Mouse (Mus musculus) embryonic facial prominence, embryonic 13.5 days (tissue): ENCODE results near the gene Esrrg. TPM values are rescaled to one million over a fixed set of nuclear protein-coding genes. Genes with fewer than 3 reads are reported as not detected.

Experiments
- ATAC-seq: fragments of 200-750 bp; cut with Nextera tagmentation; 2 replicates; pipeline ENCODE4 v1.8.0; 2017; ENCODE audit warnings: low read depth; ENCODE audit not compliant: insufficient number of reproducible peaks, insufficient read depth, low FRiP score, low TSS enrichment
- H3K27ac ChIP-seq: fragments of 300-500 bp; sonication (generic); 2 replicates; pipeline ENCODE4 v1.5.1; 2015; ENCODE audit warnings: moderate library complexity, mild to moderate bottlenecking, inconsistent platforms
- H3K27me3 ChIP-seq: fragments of 300-500 bp; sonication (generic); 2 replicates; pipeline ENCODE4 v1.6.1; 2015; ENCODE audit warnings: mild to moderate bottlenecking, inconsistent platforms
- H3K36me3 ChIP-seq: fragments of 300-500 bp; sonication (generic); 2 replicates; pipeline ENCODE4 v1.6.1; 2015; ENCODE audit warnings: mild to moderate bottlenecking, inconsistent platforms
- H3K4me1 ChIP-seq: fragments of 300-500 bp; sonication (generic); 2 replicates; pipeline ENCODE4 v1.6.1; 2015; ENCODE audit warnings: inconsistent platforms
- H3K4me2 ChIP-seq: fragments of 300-500 bp; sonication (generic); 2 replicates; pipeline ENCODE4 v1.6.1; 2015; ENCODE audit warnings: moderate library complexity, mild to moderate bottlenecking, inconsistent platforms
- H3K4me3 ChIP-seq: fragments of 300-500 bp; sonication (generic); 2 replicates; pipeline ENCODE4 v1.5.1; 2015; ENCODE audit warnings: mild to moderate bottlenecking, inconsistent platforms
- H3K9ac ChIP-seq: fragments of 300-500 bp; sonication (generic); 2 replicates; pipeline ENCODE4 v1.6.1; 2015; ENCODE audit warnings: mild to moderate bottlenecking, inconsistent platforms
- H3K9me3 ChIP-seq: fragments of 300-500 bp; sonication (generic); 2 replicates; pipeline ENCODE4 v1.6.1; 2016; ENCODE audit warnings: inconsistent platforms
- WGBS: fragments of 180-500 bp; shearing (Covaris S2); methylation state at CpG from one replicate; pipeline ENCODE4 v1.1.7; 2015; ENCODE audit warnings: mixed read lengths; 5-methylcytosine and 5-hydroxymethylcytosine counted together
- polyA plus RNA-seq: library from polyadenylated mRNA; unstranded; fragments of >200 nt; fragmentation: Nextera tagmentation; extraction: Ambion mirVana; gene quantifications from 2 replicates; pipeline ENCODE4 v1.2.1, GENCODE M21; 2015

The Esrrg gene
- polyA plus RNA-seq, 1 experiment from 2014 or later = 1.00 TPM

DNA sequence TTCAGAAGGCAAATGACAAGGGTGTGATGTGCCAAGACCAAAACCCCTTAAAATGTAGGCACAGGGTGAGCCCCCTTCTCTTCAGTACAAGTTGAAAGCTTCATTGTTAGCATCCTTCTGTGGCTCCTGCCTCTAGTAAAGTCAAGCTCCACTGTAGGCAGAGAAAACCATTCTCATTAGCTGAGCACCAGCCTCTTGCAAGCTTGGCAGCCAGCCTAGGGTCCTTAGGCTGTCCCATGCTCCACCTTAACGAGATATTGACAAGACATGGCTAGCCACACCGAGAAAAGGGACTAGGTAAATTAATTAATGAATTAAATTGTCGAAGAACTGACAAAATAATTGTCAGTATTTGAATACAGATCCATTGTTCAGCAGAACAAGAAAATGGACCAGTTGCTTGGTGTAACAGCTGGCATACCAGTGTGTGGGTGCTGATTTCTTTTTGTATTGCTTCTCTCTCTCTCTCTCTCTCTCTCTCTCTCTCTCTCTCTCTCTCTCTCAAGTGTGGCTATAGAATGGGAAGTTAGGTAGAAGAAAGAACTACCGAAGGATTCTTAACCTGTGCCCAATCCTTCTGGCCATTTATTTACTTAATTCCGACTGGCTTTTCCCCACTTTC, 311.7 kb downstream of the Esrrg start:
- H3K27ac ChIP-seq = no peak overlapping the region
- ATAC-seq = no peak
- H3K9ac ChIP-seq = no peak overlapping the region
- whole genome bisulfite sequencing = 76% methylated on average over 5 of the region's 5 CpGs
- no peaks in the 10 kb centered on the region for H3K4me1 ChIP-seq
- no peak overlapping the region for H3K4me3 ChIP-seq
- no peaks in the 10 kb centered on the region for H3K36me3 ChIP-seq
- no peaks in the 10 kb centered on the region for H3K9me3 ChIP-seq
- no peaks in the 10 kb centered on the region for H3K27me3 ChIP-seq
- no peak overlapping the region for H3K4me2 ChIP-seq

DNA sequence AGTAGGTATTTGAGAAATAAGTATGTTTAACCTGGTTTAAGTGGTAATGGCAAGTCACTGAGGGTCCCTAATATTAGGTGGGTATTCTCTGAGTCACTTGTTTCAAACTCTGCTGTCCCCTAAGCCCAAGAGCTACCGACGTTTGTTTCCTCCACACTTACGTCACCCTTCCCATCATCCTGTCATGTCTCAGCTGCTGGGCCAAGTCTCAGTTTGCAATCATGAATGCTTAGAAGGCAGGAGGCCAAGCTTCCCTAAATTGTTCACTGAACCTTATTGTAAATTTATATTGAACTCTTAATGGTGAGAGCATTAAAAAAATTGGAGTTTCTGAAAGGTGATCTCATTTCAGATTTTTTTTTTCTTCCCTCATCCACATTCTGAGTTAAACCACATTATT, 322.6 kb downstream of the Esrrg start:
- 64% methylated on average over 3 of the region's 3 CpGs for WGBS
- Histone ChIP-seq H3K9ac (no peak overlapping the region), H3K36me3 (no peaks in the 10 kb centered on the region), H3K4me3 (no peak overlapping the region), H3K4me2 (no peak overlapping the region), H3K9me3 (no peaks in the 10 kb centered on the region), H3K4me1 (no peaks in the 10 kb centered on the region), H3K27ac (no peak overlapping the region), H3K27me3 (no peaks in the 10 kb centered on the region)
- no peak for ATAC-seq

DNA sequence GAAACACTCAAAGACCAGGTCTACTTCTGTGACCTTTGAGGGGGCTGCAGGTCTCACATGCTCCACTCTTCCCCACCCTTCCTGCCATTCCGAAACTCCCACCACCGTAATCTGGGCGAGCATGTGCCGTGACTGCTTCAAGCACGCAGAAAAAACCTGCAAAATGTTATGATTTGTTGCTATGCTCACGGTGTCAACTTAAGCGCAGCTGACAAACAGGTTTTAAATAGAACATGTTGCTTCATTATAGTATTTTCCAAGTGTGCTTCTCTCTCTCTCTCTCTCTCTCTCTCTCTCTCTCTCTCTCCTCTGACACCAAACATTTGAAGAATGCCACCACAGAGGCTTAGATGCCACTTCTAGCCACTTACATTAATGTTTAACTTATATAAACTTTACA, 330.1 kb downstream of the Esrrg start:
- 60% methylated on average over 7 of the region's 7 CpGs for WGBS

DNA sequence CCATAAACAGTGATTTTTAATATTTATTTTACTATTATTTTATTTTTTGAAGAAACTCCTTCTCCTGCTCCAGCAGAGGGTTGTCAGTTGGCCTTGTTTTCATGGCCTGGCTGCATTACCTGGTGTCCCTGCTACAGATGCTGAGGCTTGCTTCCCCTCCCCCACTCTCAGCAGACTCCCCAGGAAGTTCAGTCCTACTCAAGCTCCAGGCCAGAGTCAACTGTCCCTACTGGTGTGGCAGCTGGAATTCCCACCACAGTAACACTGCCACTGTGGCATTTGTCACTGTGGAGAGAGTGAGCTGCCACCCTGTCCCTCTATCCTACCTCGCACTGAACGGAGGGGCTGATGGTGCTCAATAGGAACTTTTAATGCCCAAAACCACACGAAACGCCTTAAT, 330.5 kb downstream of the Esrrg start:
- no peak overlapping the region for H3K4me2 ChIP-seq
- ATAC-seq = no peak
- no peak overlapping the region for H3K27ac ChIP-seq
- WGBS = 32% methylated on average over 4 of the region's 4 CpGs
- H3K4me3 ChIP-seq = no peak overlapping the region
- H3K9me3 ChIP-seq = no peaks in the 10 kb centered on the region
- H3K36me3 ChIP-seq = no peaks in the 10 kb centered on the region
- H3K4me1 ChIP-seq = no peaks in the 10 kb centered on the region; the same call in 1 of the 2 replicates
- no peak overlapping the region for H3K9ac ChIP-seq
- H3K27me3 ChIP-seq = no peaks in the 10 kb centered on the region

More for the DNA sequence above, 330.1 kb downstream of the Esrrg start:
- H3K27ac ChIP-seq = no peak overlapping the region
- H3K4me2 ChIP-seq = no peak overlapping the region
- no peaks in the 10 kb centered on the region for H3K36me3 ChIP-seq
- H3K27me3 ChIP-seq = no peaks in the 10 kb centered on the region
- H3K4me3 ChIP-seq = no peak overlapping the region
- no peaks in the 10 kb centered on the region for H3K9me3 ChIP-seq
- H3K4me1 ChIP-seq = no peaks in the 10 kb centered on the region; the same call in 1 of the 2 replicates
- ATAC-seq = no peak
- H3K9ac ChIP-seq = no peak overlapping the region

DNA sequence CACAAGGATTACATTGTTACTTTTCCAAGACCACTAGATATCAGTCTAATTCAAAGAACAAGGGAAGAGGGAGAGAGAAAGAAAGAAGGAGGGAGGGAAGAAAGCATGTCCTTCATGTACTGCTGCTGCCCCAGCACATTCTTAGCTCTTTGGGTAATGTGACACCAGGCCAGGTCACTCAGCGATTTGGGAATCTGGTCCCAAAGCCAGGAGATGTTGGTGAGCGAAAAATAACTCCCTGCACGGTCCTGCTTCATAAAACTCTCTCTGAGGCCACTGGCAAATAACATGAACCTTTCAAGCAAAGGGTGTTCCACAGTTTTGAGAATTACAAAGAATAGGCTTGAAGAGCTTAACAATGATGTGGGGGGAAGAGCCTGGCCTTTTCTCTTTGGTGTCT, 342.9 kb downstream of the Esrrg start:
- Histone ChIP-seq H3K9me3 (no peaks in the 10 kb centered on the region), H3K27me3 (no peaks in the 10 kb centered on the region), H3K4me1 (no peaks in the 10 kb centered on the region), H3K4me3 (no peak overlapping the region), H3K36me3 (no peaks in the 10 kb centered on the region), H3K27ac (no peak overlapping the region), H3K4me2 (no peak overlapping the region), H3K9ac (no peak overlapping the region)
- no peak for ATAC-seq
- 49% methylated on average over 3 of the region's 3 CpGs for WGBS

DNA sequence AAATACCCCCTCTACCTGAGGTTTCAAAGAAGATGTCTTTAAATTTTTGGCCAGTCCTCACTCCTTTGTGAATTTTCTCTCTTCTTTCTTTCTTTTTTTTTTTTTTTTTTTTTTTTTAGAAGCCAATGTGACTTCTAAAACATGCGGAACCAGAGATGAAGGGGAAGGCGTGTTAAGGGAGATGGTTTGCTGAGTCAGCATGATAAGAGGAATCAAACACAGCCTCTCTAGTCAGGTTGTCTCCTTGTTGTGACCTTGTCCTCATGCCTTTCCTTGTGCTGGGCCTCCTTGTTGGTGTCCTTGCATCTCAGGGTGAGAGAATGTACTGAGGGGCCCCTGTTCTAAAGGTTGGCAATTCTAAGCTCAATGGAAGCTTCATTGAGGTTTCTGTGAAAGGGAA, 348.1 kb downstream of the Esrrg start:
- Histone ChIP-seq H3K9me3 (no peaks in the 10 kb centered on the region), H3K4me2 (no peak overlapping the region), H3K36me3 (no peaks in the 10 kb centered on the region), H3K9ac (no peak overlapping the region), H3K4me1 (no peaks in the 10 kb centered on the region), H3K27ac (no peak overlapping the region), H3K4me3 (no peak overlapping the region), H3K27me3 (no peaks in the 10 kb centered on the region)
- 87% methylated on average over 2 of the region's 2 CpGs for WGBS
- ATAC-seq = no peak

DNA sequence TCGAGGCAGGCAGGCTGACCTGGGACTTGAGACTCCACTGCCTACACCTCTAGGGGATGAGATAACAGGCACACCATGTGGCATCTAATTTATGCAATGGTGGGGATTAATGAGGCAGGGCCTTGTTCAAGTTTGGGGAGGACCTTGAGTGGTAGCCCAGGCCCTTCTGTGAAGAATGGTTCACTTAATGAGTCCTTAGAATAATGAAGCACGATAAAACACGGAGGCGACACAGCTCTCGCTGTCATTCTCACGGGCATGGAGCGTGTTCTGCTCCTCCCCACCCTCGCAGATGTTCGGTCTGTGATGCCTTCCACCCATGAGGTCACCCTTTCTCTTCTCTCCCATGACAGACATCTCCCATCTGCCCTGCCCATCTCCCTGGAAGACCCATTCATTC, 350.6 kb downstream of the Esrrg start:
- WGBS = 88% methylated on average over 9 of the region's 9 CpGs
- H3K4me3 ChIP-seq = no peak overlapping the region
- no peaks in the 10 kb centered on the region for H3K36me3 ChIP-seq
- H3K9me3 ChIP-seq = no peaks in the 10 kb centered on the region
- no peak overlapping the region for H3K27ac ChIP-seq
- no peaks in the 10 kb centered on the region for H3K27me3 ChIP-seq
- ATAC-seq = no peak
- no peak overlapping the region for H3K9ac ChIP-seq
- H3K4me1 ChIP-seq = no peaks in the 10 kb centered on the region
- no peak overlapping the region for H3K4me2 ChIP-seq

DNA sequence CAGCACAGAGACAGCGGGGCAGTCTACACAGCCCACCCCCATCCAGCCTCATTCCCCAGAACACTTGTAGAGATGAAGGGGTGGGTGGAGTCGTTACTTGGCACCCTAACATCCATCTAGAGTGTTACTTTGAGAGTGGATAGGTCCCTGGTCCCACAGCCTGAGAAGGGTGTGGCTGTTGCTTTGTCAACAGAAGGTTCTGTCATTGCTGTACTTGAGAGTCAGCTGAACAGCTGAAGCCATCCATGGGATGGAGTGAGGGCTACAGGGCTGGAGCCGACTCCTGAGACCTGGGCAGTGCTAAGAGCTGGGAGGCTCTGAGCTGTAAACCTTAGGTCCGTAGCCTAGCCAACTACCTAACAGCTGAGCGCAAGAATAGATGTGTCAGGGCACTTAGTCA, 352.9 kb downstream of the Esrrg start:
- Histone ChIP-seq H3K9ac (no peak overlapping the region), H3K9me3 (no peaks in the 10 kb centered on the region), H3K4me2 (no peak overlapping the region), H3K27me3 (no peaks in the 10 kb centered on the region), H3K4me1 (no peaks in the 10 kb centered on the region), H3K27ac (no peak overlapping the region), H3K36me3 (no peaks in the 10 kb centered on the region), H3K4me3 (no peak overlapping the region)
- no peak for ATAC-seq
- WGBS = 90% methylated on average over 5 of the region's 5 CpGs

DNA sequence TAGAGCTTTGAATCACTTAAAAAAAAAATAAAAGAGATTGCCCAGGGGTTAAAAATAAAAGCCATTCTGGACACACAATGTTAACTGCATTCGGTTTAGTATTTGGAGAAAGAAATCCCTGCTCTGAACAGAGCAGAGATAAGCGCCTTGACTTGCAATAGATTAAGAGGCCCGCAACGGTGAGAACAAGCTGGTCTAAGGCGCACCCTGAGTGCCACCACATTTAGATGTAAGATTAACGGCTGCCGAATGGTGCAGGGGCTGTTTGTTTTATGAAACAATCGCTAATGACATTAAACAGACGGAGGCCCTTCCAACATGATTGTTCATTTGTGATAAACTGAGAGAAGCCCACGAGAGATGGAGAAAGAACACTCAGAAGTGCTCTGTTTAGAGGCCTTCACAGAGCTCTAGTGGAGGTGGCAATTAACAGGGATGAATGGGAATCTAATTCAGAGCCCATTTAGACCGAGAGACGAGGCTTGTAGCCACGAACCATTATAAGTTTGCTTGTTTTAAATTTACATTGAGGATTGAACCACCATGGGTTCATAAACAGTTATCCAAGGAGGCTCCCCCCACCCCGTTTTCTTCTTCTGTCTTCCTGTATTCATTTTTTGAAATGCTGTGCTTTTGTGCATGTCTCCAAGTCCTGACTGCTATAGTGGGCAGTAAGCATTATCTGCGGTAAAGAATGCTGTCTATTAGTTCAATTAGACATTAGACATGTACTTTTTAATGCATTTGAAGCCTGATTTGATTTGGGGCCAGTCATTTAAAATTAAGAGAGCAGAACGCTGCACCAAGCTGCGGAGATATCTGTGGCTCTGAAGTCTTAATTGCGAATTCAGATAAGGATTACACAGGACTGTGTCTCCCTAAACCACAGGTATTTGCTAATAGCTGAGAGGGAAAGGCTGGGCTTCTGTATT, 356.5 kb downstream of the Esrrg start:
- Histone ChIP-seq H3K36me3 (no peaks in the 10 kb centered on the region), H3K4me2 (no peak overlapping the region), H3K27ac (no peak overlapping the region), H3K4me1 (peaks cover 7% of the 10 kb centered on the region; the same call in 1 of the 2 replicates), H3K4me3 (no peak overlapping the region), H3K9ac (no peak overlapping the region), H3K27me3 (no peaks in the 10 kb centered on the region), H3K9me3 (no peaks in the 10 kb centered on the region)
- no peak for ATAC-seq
- 57% methylated on average over 18 of the region's 18 CpGs for WGBS

DNA sequence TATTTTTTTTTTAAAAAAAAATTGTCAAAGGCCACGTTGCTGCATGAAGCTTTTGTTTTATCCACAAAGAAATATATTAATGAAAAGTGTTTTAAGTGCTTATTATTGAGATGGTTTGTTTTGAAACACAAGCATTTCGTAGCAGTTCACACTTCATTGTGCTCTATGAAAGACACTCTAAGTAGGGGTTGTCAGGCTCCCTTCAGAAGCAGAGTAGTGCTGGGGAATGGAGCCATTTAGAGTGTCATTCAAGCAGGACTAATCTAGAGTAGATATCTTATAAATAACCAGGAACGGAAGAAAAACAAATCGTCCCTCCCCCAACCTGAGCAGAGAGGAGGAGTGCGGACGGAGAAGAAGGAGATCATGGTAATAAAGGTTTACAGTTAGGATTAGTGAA, 357.3 kb downstream of the Esrrg start:
- Histone ChIP-seq H3K9me3 (no peaks in the 10 kb centered on the region), H3K36me3 (no peaks in the 10 kb centered on the region), H3K27me3 (no peaks in the 10 kb centered on the region), H3K4me3 (no peak overlapping the region), H3K4me2 (no peak overlapping the region), H3K4me1 (peaks cover 7% of the 10 kb centered on the region; the same call in 1 of the 2 replicates), H3K9ac (no peak overlapping the region), H3K27ac (no peak overlapping the region)
- 48% methylated on average over 6 of the region's 6 CpGs for WGBS
- no peak for ATAC-seq

DNA sequence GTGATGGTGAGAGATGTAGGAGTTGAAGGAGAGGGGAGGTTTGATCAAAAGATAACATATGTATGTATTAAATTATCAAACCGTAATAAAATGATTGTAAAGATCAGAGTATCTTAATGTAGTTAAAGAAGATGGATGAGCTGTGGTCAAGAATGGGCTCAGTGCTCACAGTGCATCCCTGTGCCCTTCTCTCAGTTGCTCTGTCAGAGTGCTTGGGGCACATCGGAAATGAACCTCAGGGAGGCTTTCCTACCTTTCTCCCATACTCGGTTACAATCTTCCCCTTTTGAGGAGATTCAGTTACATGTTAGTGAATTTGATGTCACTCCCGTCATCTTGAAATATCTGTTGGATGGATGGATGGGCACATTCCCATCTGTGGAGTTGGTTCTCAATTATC, 359.8 kb downstream of the Esrrg start:
- no peak overlapping the region for H3K9ac ChIP-seq
- no peaks in the 10 kb centered on the region for H3K27me3 ChIP-seq
- H3K4me1 ChIP-seq = peaks cover 7% of the 10 kb centered on the region; the same call in 1 of the 2 replicates
- H3K4me3 ChIP-seq = no peak overlapping the region
- no peak overlapping the region for H3K4me2 ChIP-seq
- H3K36me3 ChIP-seq = no peaks in the 10 kb centered on the region
- ATAC-seq = no peak
- H3K9me3 ChIP-seq = no peaks in the 10 kb centered on the region
- no peak overlapping the region for H3K27ac ChIP-seq
- 74% methylated on average over 4 of the region's 4 CpGs for WGBS

DNA sequence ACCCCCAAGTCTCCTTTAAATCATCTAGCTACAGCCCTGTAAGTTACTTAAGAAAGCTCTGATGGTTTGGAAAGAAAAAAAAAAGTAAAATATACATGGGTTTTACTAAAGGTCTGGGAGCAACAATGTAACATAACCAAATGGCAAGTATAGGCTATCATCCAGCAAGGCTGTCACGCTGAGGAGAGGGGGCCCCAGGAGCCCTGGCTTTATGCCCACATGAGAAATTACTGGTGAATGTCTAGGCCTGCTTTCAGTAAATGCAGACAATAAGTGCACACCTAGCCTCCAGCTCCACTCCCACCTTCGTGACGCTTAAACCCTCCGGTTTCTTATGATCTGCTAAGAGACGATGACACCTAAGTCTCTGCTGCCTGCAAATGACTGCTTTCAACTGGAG, 360.9 kb downstream of the Esrrg start:
- Histone ChIP-seq H3K27ac (no peak overlapping the region), H3K36me3 (no peaks in the 10 kb centered on the region), H3K4me3 (no peak overlapping the region), H3K4me1 (peaks cover 7% of the 10 kb centered on the region; the same call in 1 of the 2 replicates), H3K27me3 (no peaks in the 10 kb centered on the region), H3K9me3 (no peaks in the 10 kb centered on the region), H3K4me2 (no peak overlapping the region), H3K9ac (no peak overlapping the region)
- 76% methylated on average over 5 of the region's 5 CpGs for WGBS
- ATAC-seq = no peak
